Mouse (Mus musculus): Measurements from ENCODE around the gene Cfap65. TPM values are rescaled to one million over a fixed set of nuclear protein-coding genes. Genes with fewer than 3 reads are reported as not detected.

The Cfap65 gene
- polyA plus RNA-seq, 1 experiment from 2014 or later = 0.55 TPM

- Histone ChIP-seq H3K4me3 (replicated peaks) (no peak overlapping the region), H3K27ac (no peak overlapping the region), H3K4me1 (peaks cover 12% of the 10 kb centered on the region), H3K9ac (no peak overlapping the region), H3K36me3 (replicated peaks) (no peaks in the 10 kb centered on the region), H3K4me2 (no peak overlapping the region), H3K27me3 (peaks cover 99% of the 10 kb centered on the region), H3K9me3 (no peaks in the 10 kb centered on the region)
- WGBS = 0% methylated on average over 8 of the region's 8 CpGs
- no peak for ATAC-seq (ENCODE audit: low FRiP score)
Observed at GRCm38 (mm10) chr1:74891513-74891912, 43.9 kb downstream of the Cfap65 start.

GRCm38 (mm10) chr1:74885369-74886042 lies 49.9 kb downstream of the Cfap65 start, which contains the start of gene Fev:
Fev (minus strand) TSS chr1:74885419.
- WGBS = under 1% methylated on average over 41 of the region's 43 CpGs
- H3K9ac ChIP-seq = no peak within 1 kb of the TSS
- no peaks in the 10 kb centered on the region for H3K9me3 ChIP-seq

DNA sequence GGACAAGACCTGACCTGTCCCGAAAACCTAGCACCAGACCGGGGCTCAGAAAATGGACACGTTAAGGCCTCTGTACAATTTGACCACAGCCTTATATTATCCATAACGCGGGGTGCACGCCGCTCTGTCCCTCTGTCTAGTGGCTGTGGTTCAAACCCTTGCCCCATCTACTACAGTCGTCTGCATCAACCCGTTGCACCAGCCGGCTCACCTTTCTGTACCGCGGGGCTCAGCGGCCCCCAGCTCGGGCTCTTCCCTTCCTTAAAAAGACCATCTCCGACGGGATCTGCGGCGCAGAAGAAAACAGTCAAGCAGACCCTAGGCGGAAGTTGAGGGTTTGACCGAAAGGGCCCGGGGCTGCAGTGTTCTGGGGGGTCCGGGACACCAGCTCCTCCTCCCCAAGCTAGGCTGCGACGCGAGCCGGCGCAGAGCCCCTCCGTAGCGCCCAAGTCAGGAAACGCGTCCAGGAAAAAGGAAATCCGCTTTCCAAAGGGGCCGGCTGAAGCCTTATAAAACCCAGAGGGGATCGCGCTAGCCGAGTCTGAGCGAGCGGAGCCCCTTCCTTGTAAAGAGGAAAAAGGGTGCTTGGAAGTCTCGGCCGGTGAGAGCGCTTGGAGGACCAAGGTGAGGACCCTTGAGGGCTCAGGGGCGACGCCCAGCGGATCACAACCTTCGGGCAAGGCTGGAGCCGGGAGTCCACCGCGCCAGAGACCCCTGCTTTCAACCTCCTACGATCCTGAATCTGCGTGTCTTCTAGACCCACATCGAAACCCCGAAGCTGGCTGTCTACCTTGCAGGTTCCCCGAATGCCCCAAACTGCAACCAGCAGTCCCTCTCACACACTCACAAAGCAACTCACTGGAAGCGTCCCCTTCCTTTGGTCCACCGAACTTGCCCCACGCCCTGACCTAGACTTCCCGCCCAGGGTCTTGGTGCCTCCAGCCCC lies 50.9 kb downstream of the Cfap65 start:
- 0% methylated on average over 57 of the region's 57 CpGs for WGBS
- H3K27ac ChIP-seq = no peak overlapping the region
- H3K9ac ChIP-seq = no peak overlapping the region

More at GRCm38 (mm10) chr1:74885369-74886042, 49.9 kb downstream of the Cfap65 start, which contains the start of gene Fev:
- Histone ChIP-seq H3K27me3 (peaks cover 99% of the 10 kb centered on the region), H3K4me3 (replicated peaks) (peak within 1 kb of the TSS; percentile 21), H3K27ac (no peak within 1 kb of the TSS), H3K4me1 (peaks cover 32% of the 10 kb centered on the region), H3K36me3 (replicated peaks) (no peaks in the 10 kb centered on the region), H3K4me2 (peak within 1 kb of the TSS; percentile 40)
- ATAC-seq (ENCODE audit: low FRiP score) = no peak

DNA sequence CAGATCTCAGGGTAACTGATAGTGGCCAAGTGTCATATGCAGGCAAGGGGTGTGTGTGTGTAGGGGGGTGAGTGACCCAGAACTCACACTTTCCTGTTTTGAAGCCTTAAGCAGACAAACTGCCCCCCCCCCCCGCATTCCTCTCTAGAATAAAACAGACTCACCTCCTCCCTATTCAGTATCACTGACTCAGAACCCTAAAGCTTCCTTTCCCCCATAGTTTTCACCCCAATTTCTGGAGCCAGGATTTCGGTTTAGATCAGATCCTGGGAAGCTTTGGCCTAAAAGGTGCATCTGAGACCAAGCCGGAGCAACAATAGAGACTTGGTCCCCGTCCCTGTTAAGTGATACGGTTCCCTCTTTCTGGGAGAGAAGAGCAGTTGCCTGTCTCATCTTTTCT lies 52.0 kb downstream of the Cfap65 start:
- H3K27me3 ChIP-seq = peaks cover 99% of the 10 kb centered on the region
- ATAC-seq (ENCODE audit: low FRiP score) = no peak
- no peak overlapping the region for H3K4me2 ChIP-seq
- no peak overlapping the region for H3K9ac ChIP-seq
- no peaks in the 10 kb centered on the region for H3K36me3 ChIP-seq (replicated peaks)
- H3K27ac ChIP-seq = no peak overlapping the region
- peaks cover 32% of the 10 kb centered on the region for H3K4me1 ChIP-seq
- WGBS = 4% methylated on average over 5 of the region's 5 CpGs
- H3K4me3 ChIP-seq (replicated peaks) = no peak overlapping the region
- H3K9me3 ChIP-seq = no peaks in the 10 kb centered on the region

More for the DNA sequence above, 50.9 kb downstream of the Cfap65 start:
- Histone ChIP-seq H3K36me3 (replicated peaks) (no peaks in the 10 kb centered on the region), H3K9me3 (no peaks in the 10 kb centered on the region), H3K4me2 (peak overlapping the region; percentile 40), H3K4me3 (replicated peaks) (peak overlapping the region; percentile 21), H3K4me1 (peaks cover 32% of the 10 kb centered on the region), H3K27me3 (peaks cover 98% of the 10 kb centered on the region)
- no peak for ATAC-seq (ENCODE audit: low FRiP score)

GRCm38 (mm10) chr1:74882828-74883227 lies 52.6 kb downstream of the Cfap65 start:
- ATAC-seq (ENCODE audit: low FRiP score) = no peak
- WGBS = under 1% methylated on average over 8 of the region's 8 CpGs
- no peaks in the 10 kb centered on the region for H3K9me3 ChIP-seq
- no peak overlapping the region for H3K4me3 ChIP-seq (replicated peaks)
- peaks cover 32% of the 10 kb centered on the region for H3K4me1 ChIP-seq
- peaks cover 99% of the 10 kb centered on the region for H3K27me3 ChIP-seq
- H3K36me3 ChIP-seq (replicated peaks) = no peaks in the 10 kb centered on the region
- no peak overlapping the region for H3K27ac ChIP-seq
- H3K4me2 ChIP-seq = peak overlapping the region; percentile 57
- no peak overlapping the region for H3K9ac ChIP-seq

DNA sequence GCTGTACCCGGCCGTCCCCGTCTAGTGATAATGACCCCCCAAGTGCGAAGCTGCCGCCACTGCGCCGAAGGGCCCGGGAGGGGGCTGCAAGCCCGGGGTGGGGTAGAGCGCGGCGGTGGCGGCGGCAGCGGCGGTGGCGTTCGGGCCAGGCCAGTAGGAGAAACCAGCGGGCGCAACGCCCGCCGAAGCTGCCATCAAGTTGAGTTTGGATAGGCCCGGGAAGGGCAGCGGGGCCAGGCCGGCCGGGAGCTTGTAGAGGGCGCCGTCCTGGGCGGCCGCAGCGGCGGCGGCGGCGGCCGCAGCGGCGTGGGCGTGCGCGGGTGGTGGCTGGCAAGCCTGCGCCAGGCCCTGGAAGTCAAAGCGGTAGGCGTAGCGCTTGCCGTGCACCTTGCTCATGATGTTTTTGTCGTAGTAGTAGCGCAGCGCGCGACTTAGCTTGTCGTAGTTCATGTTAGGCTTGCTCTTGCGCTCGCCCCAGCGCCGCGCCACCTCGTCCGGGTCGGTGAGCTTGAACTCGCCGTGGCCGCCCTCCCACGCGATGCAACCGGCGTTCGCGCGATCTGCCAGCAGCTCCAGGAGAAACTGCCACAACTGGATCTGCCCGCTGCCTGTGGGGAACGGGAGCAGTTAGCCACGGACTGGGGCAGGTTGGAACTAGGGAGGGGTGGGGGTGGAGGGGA lies 53.2 kb downstream of the Cfap65 start:
- peak overlapping the region; percentile 57 for H3K4me2 ChIP-seq
- peaks cover 93% of the 10 kb centered on the region for H3K27me3 ChIP-seq
- H3K9me3 ChIP-seq = no peaks in the 10 kb centered on the region
- ATAC-seq (ENCODE audit: low FRiP score) = no peak
- H3K36me3 ChIP-seq (replicated peaks) = no peaks in the 10 kb centered on the region
- no peak overlapping the region for H3K27ac ChIP-seq
- H3K4me3 ChIP-seq (replicated peaks) = peak overlapping the region; percentile 38
- peak overlapping the region; percentile 36; the same call in 1 of the 2 replicates for H3K9ac ChIP-seq
- H3K4me1 ChIP-seq = peaks cover 32% of the 10 kb centered on the region
- under 1% methylated on average over 73 of the region's 74 CpGs for WGBS

DNA sequence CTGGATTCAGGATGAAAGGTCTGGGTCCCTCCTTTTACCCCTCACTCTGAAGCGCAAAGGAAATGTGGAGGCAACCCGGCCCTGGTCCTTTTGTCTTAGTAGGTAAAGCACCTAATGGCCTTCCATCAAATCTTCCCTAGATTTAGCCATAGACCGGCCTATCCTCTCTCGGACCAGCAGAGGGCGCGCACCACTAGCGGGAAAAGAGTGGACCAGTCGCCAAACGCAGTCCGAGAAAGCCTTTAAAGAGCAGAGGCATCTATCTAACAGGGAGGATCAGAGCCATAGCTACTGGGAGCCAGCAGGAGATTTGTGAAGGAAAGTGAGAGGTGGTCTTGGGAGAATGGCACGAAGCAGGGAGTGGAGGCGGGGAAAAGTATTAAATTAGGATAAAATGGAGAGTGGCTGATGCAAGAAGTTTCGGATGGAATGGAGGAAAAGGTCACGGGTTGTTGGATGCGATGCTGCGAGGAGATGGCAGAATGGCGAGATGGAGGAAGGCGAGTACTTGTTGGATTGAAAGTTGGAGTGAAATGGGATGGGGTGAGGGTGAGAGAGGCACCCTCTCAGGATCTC lies 54.5 kb downstream of the Cfap65 start:
- H3K9ac ChIP-seq = no peak overlapping the region
- ATAC-seq (ENCODE audit: low FRiP score) = 0 out of 2 replicates have a peak, but pooled peaks have one; percentile 44
- H3K4me2 ChIP-seq = no peak overlapping the region

GRCm38 (mm10) chr1:74877199-74877598 lies 58.2 kb downstream of the Cfap65 start:
- no peak overlapping the region for H3K9ac ChIP-seq
- 61% methylated on average over 3 of the region's 3 CpGs for WGBS
- H3K36me3 ChIP-seq (replicated peaks) = no peaks in the 10 kb centered on the region
- no peak overlapping the region for H3K4me3 ChIP-seq (replicated peaks)
- H3K27me3 ChIP-seq = peaks cover 60% of the 10 kb centered on the region
- no peak overlapping the region for H3K4me2 ChIP-seq
- ATAC-seq (ENCODE audit: low FRiP score) = no peak
- H3K4me1 ChIP-seq = peaks cover 9% of the 10 kb centered on the region
- no peak overlapping the region for H3K27ac ChIP-seq
- no peaks in the 10 kb centered on the region for H3K9me3 ChIP-seq

More for the DNA sequence above, 54.5 kb downstream of the Cfap65 start:
- Histone ChIP-seq H3K4me3 (replicated peaks) (no peak overlapping the region), H3K4me1 (peaks cover 31% of the 10 kb centered on the region), H3K36me3 (replicated peaks) (no peaks in the 10 kb centered on the region), H3K27me3 (peaks cover 83% of the 10 kb centered on the region), H3K27ac (no peak overlapping the region), H3K9me3 (no peaks in the 10 kb centered on the region)
- 1% methylated on average over 18 of the region's 18 CpGs for WGBS

GRCm38 (mm10) chr1:74872218-74872617 lies 63.2 kb downstream of the Cfap65 start:
- Histone ChIP-seq H3K4me2 (no peak overlapping the region), H3K36me3 (replicated peaks) (no peaks in the 10 kb centered on the region), H3K9me3 (no peaks in the 10 kb centered on the region), H3K4me3 (replicated peaks) (no peak overlapping the region), H3K27me3 (peaks cover 23% of the 10 kb centered on the region), H3K4me1 (no peaks in the 10 kb centered on the region), H3K27ac (no peak overlapping the region), H3K9ac (no peak overlapping the region)
- no peak for ATAC-seq (ENCODE audit: low FRiP score)
- WGBS = 65% methylated on average over 2 of the region's 2 CpGs

DNA sequence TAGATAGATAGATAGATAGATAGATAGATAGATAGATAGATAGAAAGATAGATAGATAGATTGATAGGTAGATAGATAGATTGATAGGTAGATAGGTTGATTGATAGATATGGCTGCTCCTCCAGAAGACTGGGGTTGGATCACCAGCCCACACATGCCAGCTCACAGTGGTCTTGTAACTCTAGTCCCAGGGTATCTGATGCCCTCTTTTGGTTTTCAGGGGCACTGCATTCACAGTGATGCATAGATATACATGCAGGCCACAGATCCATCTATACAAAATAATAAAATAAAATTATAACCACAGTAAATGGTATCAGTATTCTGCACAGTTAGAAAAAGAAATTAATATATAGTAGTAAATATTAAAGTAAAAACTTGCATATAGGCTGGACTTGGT lies 73.6 kb downstream of the Cfap65 start:
- no peak overlapping the region for H3K4me2 ChIP-seq
- H3K36me3 ChIP-seq (replicated peaks) = no peaks in the 10 kb centered on the region
- peaks cover 42% of the 10 kb centered on the region for H3K27me3 ChIP-seq
- peaks cover 29% of the 10 kb centered on the region for H3K4me1 ChIP-seq
- H3K9me3 ChIP-seq = no peaks in the 10 kb centered on the region
- ATAC-seq (ENCODE audit: low FRiP score) = no peak
- no peak overlapping the region for H3K27ac ChIP-seq
- H3K4me3 ChIP-seq (replicated peaks) = no peak overlapping the region
- H3K9ac ChIP-seq = no peak overlapping the region

DNA sequence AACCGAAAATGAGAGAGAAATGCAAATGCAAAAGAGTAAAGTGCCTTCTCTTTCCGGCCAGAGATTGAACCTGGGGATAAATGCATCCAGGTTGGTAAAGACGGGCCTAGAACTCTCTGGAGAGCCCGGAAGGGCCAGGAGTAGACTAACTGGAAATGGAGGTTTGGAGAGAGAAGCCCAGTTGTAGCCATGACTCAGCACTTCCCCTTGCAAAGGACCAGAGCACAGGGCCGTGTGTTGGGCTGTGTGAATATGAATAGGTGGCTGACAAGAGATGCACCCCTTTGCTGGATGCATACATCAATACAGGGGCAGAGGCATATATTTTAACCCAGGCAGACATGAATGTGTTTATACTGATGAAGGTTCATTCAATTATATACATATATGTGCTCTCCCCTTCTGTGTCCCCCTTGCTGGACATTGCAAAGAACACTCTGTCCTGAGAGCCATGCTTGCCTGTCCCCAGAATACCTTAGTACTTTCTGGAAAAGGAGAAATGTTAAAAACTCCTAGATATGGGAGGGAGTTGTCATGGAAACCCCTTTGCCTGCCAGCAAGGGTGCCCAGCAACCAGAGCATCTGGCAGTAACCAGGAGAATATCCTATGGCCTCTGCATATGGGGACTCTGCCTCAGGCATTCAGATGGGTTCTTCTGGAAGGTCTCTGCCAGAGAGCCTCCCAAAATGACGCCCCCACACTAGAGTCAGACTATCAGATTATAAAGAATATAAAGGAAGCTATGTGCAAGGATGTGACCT lies 76.0 kb downstream of the Cfap65 start:
- Histone ChIP-seq H3K27me3 (peaks cover 63% of the 10 kb centered on the region), H3K4me1 (peaks cover 46% of the 10 kb centered on the region), H3K9me3 (no peaks in the 10 kb centered on the region), H3K36me3 (replicated peaks) (no peaks in the 10 kb centered on the region), H3K4me3 (replicated peaks) (no peak overlapping the region), H3K9ac (no peak overlapping the region), H3K4me2 (peak overlapping the region; percentile 94; the same call in 1 of the 2 replicates), H3K27ac (no peak overlapping the region)
- ATAC-seq (ENCODE audit: low FRiP score) = no peak
- WGBS = 42% methylated on average over 6 of the region's 6 CpGs

Data from forebrain, embryonic 12.5 days (tissue).